Mouse (Mus musculus) thymus, postnatal 25 days (tissue): ENCODE data around the gene 4930519G04Rik.
A peak's percentile ranks its signal among the peaks of the same experiment; 100 is the strongest.
"Not testable (repeated sequence)": the region's sequence is repeated elsewhere in the genome, so short reads cannot be mapped to it uniquely, and the experiment has no call there.

Experiments
- DNase-seq: peaks from one replicate; pipeline ENCODE4 v3.0.0; 2022

The 4930519G04Rik gene

GRCm38 (mm10) chr5:114842674-114843073 lies 10.8 kb upstream of the 4930519G04Rik start:
- DNase-seq, result no peak

GRCm38 (mm10) chr5:114844371-114844770 lies 9.1 kb upstream of the 4930519G04Rik start:
- not testable (repeated sequence) for DNase-seq

- no peak for DNase-seq
These were observed 1.8 kb upstream of the 4930519G04Rik start for GRCm38 (mm10) chr5:114851565-114852236.

GRCm38 (mm10) chr5:114858582-114858981 lies 5.1 kb downstream of the 4930519G04Rik start, which contains the start of gene Gm9936:
Gene Gm9936 (minus strand): TSS chr5:114858682.
- no peak for DNase-seq

GRCm38 (mm10) chr5:114859253-114859652 lies 5.8 kb downstream of the 4930519G04Rik start:
- DNase-seq, result peak; percentile 65

- no peak for DNase-seq
These were observed 8.3 kb downstream of the 4930519G04Rik start for GRCm38 (mm10) chr5:114861730-114862129.

- DNase-seq, result no peak
These were observed 11.3 kb downstream of the 4930519G04Rik start for GRCm38 (mm10) chr5:114864813-114865212.

GRCm38 (mm10) chr5:114865279-114865678 lies 11.8 kb downstream of the 4930519G04Rik start:
- no peak for DNase-seq

- no peak for DNase-seq
These were observed 22.4 kb downstream of the 4930519G04Rik start for GRCm38 (mm10) chr5:114875858-114876257.

- DNase-seq, result no peak
These were observed 22.9 kb downstream of the 4930519G04Rik start for GRCm38 (mm10) chr5:114876331-114876730.

- no peak for DNase-seq
These were observed 24.0 kb downstream of the 4930519G04Rik start for GRCm38 (mm10) chr5:114877487-114877886.

GRCm38 (mm10) chr5:114879399-114879798 lies 25.9 kb downstream of the 4930519G04Rik start:
- no peak for DNase-seq

- DNase-seq, result not testable (repeated sequence)
These were observed 28.9 kb downstream of the 4930519G04Rik start for GRCm38 (mm10) chr5:114882319-114882718.

- no peak for DNase-seq
These were observed 29.6 kb downstream of the 4930519G04Rik start for GRCm38 (mm10) chr5:114883022-114883421.

GRCm38 (mm10) chr5:114886801-114887200 lies 33.3 kb downstream of the 4930519G04Rik start:
- DNase-seq, result no peak

GRCm38 (mm10) chr5:114888995-114889394 lies 35.5 kb downstream of the 4930519G04Rik start:
- no peak for DNase-seq

GRCm38 (mm10) chr5:114895542-114895941 lies 42.1 kb downstream of the 4930519G04Rik start:
- no peak for DNase-seq

GRCm38 (mm10) chr5:114896688-114897373 lies 43.4 kb downstream of the 4930519G04Rik start, which contains the start of gene Oasl2:
Gene Oasl2 (plus strand): TSS chr5:114896936.
- peak; percentile 8 for DNase-seq

GRCm38 (mm10) chr5:114897374-114897793 lies 43.9 kb downstream of the 4930519G04Rik start:
- peak; percentile 16 for DNase-seq

- DNase-seq, result no peak
These were observed 45.4 kb downstream of the 4930519G04Rik start for GRCm38 (mm10) chr5:114898857-114899256.

- peak; percentile 40 for DNase-seq
These were observed 48.9 kb downstream of the 4930519G04Rik start for GRCm38 (mm10) chr5:114902413-114902812.

GRCm38 (mm10) chr5:114908598-114909305 lies 55.3 kb downstream of the 4930519G04Rik start:
- DNase-seq, result no peak

GRCm38 (mm10) chr5:114913686-114914085 lies 60.2 kb downstream of the 4930519G04Rik start:
- DNase-seq, result no peak
